Mouse (Mus musculus): ENCODE data around the gene Kdm3a.

Gene Kdm3a

GRCm38 (mm10) chr6:71569025-71569424 lies 63.8 kb downstream of the Kdm3a start:
- DNase-seq, result no peak

- DNase-seq, result no peak
These were observed 64.2 kb downstream of the Kdm3a start for GRCm38 (mm10) chr6:71568616-71569015.

- no peak for DNase-seq
These were observed 76.0 kb downstream of the Kdm3a start for GRCm38 (mm10) chr6:71556826-71557225.

- no peak for DNase-seq
These were observed 77.3 kb downstream of the Kdm3a start for GRCm38 (mm10) chr6:71555507-71555951.

- DNase-seq, result peak; percentile 92 to 97
These were observed 88.9 kb downstream of the Kdm3a start, which contains the start of gene Chmp3 for GRCm38 (mm10) chr6:71543686-71544499. Gene Chmp3, plus strand, starts transcription at chr6:71543797.
